Mouse (Mus musculus): ENCODE data around the gene Klhl26. TPM values are rescaled to one million over a fixed set of nuclear protein-coding genes. Genes with fewer than 3 reads are reported as not detected.

The Klhl26 gene
- total RNA-seq, 1 experiment from 2014 or later, result 5.9 TPM

DNA sequence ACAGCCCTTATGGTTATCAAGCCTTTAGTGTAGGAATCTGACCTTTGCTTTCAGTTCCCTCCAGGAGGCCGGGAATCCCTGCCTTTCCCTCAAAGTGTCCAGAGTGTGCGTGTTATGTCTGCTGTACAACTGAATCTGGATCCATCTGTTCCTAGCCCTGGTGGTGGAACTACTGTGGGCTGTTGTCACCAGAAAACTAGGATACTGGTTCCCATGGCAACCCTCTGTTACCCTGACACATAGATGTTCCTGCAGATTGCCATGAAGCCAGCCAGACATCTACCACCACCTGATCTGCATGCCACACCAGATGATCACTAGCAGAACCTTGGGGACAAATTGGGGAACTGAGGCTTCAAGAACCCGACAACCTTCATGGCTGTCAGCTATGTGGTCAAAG, 5.1 kb upstream of the Klhl26 start:
- ATAC-seq (replicated peaks; ENCODE audit: low read depth, poor library complexity, severe bottlenecking), result no peak

DNA sequence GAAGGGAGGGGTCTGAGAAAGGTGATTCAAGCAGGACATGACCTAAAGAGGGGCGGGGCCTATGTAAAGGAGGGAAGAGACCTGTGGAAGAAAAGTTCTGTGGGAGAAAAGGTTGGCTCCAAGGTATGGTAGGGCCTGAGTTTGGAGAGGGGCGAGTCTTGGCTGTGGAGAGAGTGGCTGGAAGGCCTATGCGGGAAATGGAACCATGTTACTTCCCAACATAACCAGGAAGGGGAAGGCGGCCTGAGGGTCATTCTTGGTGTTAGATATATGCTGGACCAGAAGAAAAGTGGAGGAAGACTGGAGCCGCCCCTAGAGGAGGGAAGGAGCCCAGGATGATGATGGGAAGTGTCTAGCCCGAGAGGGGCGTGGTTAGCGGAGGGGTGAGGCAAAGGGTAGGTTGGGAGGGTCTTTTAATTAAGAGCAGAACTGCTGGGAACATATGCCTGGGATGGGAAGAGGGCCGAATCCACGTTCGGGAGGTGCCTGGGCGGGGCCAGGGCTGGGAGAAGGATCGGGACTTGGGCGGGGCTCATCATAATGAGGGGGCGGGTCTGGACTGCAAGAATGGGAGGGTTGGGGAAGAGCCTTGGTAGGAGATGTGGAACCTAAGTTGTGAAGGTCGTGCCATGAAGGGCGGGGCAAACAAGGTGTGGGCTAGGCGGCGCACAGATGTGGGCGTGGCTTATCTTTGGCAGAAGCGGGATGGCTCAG, 658 bp upstream of the Klhl26 start:
- ATAC-seq (replicated peaks; ENCODE audit: low read depth, poor library complexity, severe bottlenecking), result peak; percentile 42

DNA sequence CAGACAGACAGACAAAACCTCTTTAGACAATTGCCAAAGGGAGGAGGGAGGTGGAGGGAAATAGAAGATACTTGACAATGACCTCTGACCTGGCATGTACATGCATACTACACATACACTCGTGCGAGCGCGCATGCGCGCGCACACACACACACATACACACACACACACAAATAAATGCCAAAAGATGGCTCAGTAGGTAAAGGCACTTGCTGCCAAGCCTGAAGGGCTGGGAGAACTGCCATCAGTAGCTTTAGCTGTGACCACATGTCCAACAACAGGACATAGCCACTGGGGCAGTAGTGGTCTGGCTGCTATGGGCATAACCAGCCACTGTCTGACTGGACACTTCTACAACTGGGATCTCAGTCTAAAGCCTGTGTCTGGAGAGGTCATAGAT, 4.9 kb downstream of the Klhl26 start:
- no peak for ATAC-seq (replicated peaks; ENCODE audit: low read depth, poor library complexity, severe bottlenecking)

DNA sequence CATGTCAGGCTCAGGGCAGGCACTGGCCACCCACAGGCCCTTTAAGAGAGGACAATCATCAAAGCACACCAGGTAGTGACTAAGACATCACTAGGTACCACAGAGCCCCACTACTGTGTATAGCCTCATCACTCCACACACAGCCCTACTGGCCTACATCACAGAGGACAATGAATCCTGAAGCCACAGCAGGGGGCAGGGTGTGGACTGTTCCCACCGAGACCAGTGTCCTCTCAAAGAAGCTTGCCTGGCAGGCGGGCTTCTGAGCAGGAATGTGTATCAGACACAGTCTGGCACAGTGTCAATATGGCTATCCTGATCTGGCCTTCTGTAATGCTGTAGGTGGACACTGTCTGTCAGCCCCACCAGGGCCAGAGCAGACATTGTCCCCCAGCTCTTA, 6.8 kb downstream of the Klhl26 start:
- no peak for ATAC-seq (replicated peaks; ENCODE audit: low read depth, poor library complexity, severe bottlenecking)

DNA sequence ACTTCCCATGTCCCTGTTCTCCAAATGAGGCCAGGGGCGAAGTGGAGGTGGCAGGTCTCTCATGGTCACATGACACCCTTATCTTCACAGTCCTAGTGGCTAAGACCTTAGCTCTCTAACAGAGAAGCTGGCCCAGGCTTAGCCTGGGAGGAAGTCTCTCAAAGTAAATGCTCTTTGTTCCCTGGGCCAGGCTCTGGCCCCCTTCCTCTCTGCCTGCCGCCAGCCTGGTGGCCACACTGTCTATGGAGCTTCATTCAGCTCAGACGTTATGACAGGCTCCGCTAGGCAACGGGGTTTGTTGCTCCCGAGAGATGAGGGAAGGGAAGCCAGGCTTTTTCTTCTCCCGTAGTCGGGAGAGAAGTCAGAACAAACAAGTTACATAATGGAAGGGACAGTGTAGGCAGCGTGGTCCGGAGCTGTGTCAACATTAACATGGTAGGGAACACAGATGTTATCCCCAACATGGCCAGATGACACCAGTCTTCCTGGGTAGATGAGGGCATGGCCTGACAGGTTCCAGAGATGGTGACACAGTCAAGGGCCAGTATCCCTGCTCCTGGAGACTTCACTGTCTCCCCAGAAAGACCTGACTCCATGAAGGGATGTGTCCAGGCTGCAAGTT, 7.4 kb downstream of the Klhl26 start:
- ATAC-seq (replicated peaks; ENCODE audit: low read depth, poor library complexity, severe bottlenecking), result peak; percentile 15; the same call in 1 of the 2 replicates

DNA sequence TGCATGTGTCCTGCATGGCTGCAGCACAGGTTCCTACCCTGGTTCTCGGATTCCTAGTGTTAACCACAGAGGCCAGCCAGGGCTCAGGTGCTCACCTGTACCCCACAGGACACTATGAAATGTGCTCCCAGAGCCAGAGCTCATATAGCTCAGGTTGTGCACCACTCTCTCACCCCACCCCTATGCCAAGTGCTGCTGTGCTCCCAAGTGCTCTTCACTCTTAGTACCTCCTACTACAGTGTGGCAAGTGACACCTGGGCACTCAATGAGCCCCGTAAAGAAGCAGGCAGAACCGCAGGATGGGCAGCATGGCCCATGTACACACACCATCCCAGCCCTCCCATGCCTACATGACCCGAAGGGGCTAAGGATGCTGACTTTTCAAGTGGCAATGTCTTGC, 8.0 kb downstream of the Klhl26 start:
- no peak for ATAC-seq (replicated peaks; ENCODE audit: low read depth, poor library complexity, severe bottlenecking)

DNA sequence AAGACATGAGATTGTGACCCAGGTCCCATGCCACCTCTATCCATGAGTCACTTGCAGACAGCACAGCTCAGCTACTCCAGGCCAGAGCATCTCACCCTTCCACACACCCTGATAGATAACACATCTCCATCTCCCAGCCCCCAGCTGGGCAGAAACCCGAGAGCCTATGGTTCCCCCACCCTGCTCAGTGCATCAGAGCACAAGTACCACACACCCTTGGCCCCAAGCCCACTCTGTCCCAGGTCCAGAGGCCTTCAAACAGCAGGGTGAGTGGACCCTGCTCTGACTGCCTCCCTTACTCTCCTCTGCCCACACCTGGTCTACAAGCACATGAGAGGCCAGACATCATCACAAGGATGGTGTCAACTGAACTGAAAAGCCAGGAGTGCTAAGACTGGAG, 8.9 kb downstream of the Klhl26 start:
- no peak for ATAC-seq (replicated peaks; ENCODE audit: low read depth, poor library complexity, severe bottlenecking)

DNA sequence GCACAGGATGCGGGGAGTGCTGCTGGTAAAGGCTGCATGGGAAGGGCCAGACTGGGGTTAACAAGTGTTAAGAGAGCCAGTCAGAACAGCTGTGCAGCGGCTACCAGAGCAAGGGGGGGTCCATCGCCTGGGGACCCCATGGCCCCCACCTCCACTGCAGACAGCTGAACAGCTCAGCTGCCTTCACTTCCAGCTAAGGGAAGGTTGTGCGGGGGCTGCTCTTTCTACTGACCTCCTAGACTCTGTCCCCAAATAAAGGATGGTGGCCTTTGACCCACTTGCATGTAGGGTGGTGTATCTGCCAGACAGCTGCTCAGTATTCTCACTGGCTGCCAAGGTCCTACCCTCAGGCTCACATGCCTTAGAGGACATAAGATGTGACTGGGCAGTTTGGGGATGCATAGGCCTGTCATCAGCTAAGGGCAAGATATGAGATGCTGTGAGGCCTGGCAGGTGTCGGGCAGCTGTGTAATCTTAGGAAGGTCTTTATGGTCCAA, 9.5 kb downstream of the Klhl26 start:
- ATAC-seq (replicated peaks; ENCODE audit: low read depth, poor library complexity, severe bottlenecking), result no peak

DNA sequence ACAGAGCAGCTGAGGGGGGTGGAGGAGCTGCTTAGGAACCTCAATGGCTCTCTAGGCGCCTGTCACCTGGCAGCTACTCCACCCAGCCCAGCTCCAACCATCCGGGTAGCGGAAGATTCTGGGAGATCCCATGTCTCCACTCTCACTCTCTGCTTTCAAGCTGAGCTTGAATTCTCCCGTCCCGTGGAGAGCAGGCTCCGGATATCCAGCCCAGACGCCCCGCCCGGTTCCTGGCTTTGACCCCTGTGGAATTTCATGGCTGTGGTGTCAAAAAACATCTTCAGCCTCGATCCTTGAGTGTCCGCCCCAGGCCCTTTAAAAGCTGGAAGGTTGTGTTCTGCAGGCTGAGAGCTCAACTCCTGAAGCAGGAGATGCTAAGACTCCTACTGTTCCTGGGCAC, 10.0 kb downstream of the Klhl26 start:
- no peak for ATAC-seq (replicated peaks; ENCODE audit: low read depth, poor library complexity, severe bottlenecking)

DNA sequence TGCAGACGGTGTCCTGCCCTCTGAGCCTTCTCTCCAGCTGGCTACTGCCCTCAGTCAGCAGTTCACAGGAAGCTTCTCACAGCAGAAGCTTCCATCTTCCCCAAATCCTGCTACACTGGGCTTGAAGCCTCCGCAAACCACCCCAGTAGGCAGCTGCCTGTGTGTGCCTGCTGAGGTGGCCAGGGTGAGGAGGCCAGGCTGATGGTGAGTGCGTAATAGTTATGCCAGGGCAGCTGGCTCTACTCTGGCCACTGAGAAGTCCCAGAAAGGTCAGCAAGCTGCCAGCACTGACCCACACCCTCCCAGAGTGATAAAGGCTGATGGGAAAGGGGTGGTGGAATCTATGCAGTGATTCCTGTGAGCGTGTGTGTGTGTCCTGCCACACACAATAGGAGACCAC, 10.5 kb downstream of the Klhl26 start:
- no peak for ATAC-seq (replicated peaks; ENCODE audit: low read depth, poor library complexity, severe bottlenecking)

DNA sequence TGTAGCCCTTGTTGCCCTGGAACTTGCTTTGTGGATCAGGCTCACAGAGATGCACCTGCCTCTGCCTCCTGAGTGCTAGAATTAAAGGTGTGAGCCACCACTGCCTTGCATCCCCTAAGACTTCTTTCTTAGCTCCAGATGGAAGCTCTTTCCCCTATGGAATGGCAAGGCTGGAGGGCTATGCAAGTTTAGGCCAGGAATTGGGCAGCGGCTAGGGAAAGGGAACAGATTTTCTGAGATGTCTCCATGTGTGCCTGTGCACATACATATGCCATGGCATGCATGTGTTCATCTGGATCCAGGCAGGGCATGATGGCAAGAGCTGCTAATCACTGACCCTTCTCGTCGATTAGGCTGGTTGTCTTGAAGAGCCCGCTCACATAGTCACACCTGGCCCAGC, 11.1 kb downstream of the Klhl26 start:
- ATAC-seq (replicated peaks; ENCODE audit: low read depth, poor library complexity, severe bottlenecking), result no peak

DNA sequence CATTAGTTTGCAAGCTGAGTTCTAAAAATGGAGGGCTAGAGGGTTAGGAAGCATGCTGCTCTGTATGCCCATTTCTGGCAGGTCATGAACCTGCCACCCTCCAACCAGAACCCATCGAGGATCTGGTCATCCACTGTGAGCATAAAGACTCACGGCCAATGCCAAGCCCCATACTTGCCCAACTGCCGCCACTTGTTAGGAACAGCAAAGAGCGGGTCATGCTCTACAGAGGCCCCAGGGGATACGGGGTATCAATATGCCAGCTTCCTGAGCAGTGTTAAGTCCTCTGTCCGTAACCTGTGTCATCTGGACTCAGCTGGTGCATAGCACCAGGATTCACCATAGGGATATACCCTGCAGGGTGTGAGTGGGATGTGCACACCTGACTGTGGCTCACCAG, 12.6 kb downstream of the Klhl26 start:
- no peak for ATAC-seq (replicated peaks; ENCODE audit: low read depth, poor library complexity, severe bottlenecking)

DNA sequence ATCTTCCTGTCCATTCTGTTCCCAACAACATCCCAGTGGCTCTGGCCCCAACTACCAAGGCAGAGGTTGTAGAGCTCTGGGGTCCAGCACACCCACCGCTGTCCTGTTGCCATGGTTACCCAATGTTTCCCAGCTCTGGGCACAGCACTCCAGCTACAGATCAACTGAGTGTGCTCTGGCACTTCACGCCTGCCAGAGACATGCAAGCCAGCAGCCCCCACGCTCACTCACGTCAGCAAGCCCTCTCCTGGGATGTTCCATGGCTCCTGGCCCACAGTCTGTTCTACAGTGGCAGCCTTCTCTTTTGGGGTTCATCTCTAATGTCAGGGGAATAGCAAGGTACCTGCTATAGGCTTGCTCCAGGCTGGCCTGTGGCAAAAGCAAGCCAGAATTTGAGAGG, 13.5 kb downstream of the Klhl26 start:
- no peak for ATAC-seq (replicated peaks; ENCODE audit: low read depth, poor library complexity, severe bottlenecking)

DNA sequence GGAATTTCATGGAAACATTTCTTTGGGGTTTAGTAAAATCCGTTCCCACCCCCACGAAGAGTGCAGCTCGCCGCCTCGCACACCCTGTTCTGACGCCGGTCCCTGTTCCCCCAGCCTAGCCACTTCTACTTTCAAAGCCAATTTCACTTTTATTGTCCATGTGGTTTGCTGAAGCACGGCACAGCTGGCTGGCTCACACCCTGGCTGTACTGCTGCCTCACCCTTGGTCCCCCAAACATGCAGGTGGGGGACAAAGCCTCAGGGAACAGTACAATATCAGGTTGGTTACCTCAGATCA, 14.3 kb downstream of the Klhl26 start:
- no peak for ATAC-seq (replicated peaks; ENCODE audit: low read depth, poor library complexity, severe bottlenecking)

DNA sequence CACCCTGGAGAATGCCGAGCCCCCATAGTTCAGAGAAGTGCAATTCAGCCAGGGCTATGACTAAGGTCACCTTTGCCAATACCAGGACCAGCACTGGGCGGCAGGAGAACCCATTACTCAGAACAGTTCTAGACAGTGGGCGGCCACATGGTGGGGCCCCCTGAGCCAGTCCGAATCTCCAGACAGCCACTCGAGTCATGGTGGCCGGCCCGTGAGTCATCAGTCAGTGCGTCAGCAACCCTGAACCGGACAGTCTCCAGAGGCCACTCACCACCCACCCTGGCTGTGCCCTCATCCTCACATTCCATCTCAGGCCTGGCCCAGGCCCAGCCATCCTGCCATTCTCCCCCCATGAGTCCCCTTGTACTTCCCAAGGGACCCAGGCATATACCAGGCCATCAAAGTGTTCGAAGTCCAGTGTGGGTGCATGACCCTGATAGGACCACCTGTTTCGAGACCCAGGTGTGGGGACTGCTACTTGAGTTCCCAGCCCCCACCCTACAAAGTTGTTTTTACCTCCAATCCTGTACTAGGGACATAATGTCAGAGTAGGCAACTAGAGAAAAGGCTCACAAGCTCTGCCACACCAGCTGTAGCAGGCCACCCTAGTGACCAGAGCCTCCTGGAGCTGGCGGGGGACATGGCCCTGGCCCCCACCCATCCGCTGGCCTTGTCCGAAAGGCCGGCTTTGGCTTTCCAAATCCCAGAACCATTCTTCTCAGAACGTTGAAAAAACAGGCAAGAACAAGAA, 14.8 kb downstream of the Klhl26 start:
- ATAC-seq (replicated peaks; ENCODE audit: low read depth, poor library complexity, severe bottlenecking), result no peak

DNA sequence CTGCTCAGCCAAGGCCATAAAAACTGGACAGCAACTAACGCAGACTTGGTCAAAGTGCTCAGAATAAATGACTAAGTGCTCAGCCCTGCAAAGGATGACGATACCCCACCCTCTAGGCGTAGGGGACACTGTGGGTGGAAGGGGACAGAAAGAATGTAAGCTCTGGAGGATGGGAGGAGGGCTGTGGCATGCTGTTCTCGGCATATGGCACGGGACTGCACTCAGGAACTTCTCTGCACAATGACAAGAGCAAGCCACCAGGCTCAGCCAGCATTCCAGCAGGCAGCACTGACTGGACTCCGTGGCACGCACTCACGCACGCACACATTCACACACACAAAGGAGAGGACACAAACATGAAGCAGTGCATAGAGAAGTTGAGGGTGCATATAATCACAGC, 16.2 kb downstream of the Klhl26 start:
- no peak for ATAC-seq (replicated peaks; ENCODE audit: low read depth, poor library complexity, severe bottlenecking)

DNA sequence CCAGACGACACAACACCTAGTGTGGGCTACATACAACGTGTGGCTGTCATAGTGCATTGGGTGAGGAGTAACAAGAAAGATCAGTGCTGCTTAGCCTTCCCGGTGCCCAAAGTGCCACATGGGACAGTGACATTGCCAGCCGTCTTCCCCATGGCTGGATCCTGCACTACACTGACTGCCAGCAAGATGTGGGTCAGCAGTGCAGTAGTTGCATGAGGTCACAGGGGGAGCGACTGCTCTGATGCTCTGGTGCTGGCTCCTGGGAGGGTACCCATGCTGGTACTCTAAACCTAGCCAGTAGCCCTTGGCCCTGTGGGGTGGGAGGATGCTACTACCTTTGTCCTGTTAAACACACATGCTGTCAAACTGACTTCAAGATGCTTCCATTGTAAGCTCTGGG, 16.6 kb downstream of the Klhl26 start:
- ATAC-seq (replicated peaks; ENCODE audit: low read depth, poor library complexity, severe bottlenecking), result no peak

DNA sequence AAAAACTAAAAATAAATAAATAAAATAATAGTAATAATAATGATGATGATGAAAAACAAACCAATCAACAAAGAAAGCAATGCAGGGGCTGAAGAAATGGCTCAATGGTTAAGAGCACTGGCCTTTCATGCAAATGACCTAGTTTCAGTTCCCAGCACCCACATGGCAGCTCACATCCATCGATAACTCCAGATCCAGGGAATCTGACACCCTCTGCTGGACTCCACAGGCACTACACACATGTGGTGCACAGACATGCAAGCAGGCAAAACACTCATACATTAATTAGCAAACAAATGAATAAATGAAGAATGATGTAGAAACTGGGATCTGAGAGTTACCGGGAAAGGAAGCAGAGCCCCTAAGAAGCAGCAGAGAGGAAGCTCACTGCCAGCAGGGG, 17.1 kb downstream of the Klhl26 start:
- ATAC-seq (replicated peaks; ENCODE audit: low read depth, poor library complexity, severe bottlenecking), result no peak

DNA sequence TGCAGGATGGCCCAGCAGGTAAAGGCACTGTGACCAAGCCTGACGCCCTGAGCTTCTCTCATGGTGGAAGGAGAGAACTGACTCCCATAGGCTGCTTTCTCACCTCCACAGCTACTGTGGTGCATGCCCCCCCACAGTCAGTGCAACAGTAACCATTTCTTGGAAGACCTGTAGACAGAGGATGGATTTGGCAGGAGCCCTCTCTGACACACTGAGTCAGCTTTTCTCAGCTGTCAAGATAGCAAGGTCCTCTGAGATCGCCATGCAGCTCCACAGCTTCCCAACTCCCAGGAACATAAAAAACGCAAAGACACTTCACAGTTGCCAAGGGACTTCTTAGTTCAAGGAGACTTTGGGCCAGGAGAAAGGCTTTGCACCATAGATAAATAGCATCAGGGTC, 18.3 kb downstream of the Klhl26 start:
- no peak for ATAC-seq (replicated peaks; ENCODE audit: low read depth, poor library complexity, severe bottlenecking)

DNA sequence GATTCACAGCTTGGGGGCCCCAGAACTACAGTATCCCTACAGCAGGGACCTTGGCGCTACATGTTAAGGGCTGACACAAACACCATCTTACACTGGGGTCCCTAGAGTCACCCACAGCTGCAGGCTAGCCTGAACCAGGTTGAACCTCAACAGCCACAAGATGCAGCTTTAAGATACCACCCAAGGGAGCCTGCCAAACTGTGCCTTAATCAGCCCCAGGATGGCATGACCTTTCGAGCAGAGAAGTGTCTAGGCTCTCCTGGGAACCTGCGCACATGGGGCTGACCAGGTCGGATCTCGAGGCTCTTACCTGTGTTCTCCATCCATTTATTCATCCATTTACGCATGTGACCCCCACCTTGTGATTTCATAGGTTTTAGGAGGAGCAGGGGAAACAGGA, 18.9 kb downstream of the Klhl26 start:
- ATAC-seq (replicated peaks; ENCODE audit: low read depth, poor library complexity, severe bottlenecking), result no peak

DNA sequence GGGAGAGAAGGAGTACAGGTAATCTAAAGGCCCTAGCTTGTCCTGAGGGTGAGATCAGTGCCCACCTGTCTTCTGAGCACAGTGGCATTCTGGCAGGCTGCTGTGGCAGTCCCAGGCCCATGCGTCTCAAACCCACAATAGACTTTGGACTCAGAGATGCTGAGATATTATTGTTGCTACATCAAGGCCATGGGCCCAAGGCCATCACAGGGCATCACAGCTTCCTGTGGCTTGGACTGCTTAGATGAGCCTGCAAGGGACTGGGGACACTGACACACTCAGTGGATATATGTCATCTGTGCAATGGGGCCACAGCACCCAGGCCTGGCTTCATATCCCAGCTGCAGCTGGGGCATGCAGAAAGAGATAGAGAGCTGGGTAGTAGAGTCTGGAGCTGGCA, 19.8 kb downstream of the Klhl26 start:
- ATAC-seq (replicated peaks; ENCODE audit: low read depth, poor library complexity, severe bottlenecking), result no peak

DNA sequence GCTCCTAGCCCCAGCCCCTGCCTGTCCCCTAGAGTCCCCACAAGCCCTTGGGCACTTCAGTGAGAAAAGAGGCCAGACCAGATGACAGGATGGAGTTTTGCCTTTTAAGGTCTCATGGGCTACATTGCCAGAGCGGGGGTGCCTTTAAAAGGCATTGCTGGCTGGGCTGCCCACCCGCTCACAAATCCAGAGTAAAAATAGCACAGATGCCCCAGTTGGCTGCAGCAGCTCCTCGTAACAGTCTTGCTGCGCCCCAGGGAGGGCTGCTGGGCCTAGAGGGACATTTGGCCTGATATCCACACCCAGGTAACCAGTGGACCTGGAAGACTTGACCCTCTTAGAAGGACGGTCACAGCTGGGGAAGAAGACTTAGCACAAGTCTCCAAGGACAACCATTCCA, 22.9 kb downstream of the Klhl26 start:
- ATAC-seq (replicated peaks; ENCODE audit: low read depth, poor library complexity, severe bottlenecking), result no peak

Data from common myeloid progenitor, adult 5-6 weeks (primary cell).